Mouse (Mus musculus): ENCODE measurements around the gene Vps13a. TPM values are rescaled to one million over a fixed set of nuclear protein-coding genes. Genes with fewer than 3 reads are reported as not detected.
"Not testable (repeated sequence)": the region's sequence is repeated elsewhere in the genome, so short reads cannot be mapped to it uniquely, and the experiment has no call there.

Vps13a gene
- total RNA-seq, 2 experiments from 2014 or later, result 72.3 to 80.2 TPM

DNA sequence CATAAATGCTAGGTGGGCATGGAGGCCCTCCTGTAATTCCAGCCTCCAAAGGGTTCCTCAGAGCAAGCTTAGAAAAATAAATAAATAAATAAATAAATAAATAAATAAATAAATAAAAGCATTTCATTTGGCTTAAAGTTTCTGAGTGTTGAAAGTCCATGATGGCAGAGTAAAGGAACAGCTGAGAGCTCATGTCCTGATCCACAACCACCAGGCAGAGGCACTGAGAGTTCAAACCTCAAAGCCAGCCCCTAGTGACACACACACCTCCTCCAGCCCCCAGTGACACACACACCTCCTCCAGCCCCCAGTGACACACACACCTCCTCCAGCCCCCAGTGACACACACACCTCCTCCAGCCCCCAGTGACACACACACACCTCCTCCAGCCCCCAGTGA, 3.3 kb downstream of the Vps13a start:
- intact Hi-C loops (cut with DNase I), result not testable (repeated sequence)

DNA sequence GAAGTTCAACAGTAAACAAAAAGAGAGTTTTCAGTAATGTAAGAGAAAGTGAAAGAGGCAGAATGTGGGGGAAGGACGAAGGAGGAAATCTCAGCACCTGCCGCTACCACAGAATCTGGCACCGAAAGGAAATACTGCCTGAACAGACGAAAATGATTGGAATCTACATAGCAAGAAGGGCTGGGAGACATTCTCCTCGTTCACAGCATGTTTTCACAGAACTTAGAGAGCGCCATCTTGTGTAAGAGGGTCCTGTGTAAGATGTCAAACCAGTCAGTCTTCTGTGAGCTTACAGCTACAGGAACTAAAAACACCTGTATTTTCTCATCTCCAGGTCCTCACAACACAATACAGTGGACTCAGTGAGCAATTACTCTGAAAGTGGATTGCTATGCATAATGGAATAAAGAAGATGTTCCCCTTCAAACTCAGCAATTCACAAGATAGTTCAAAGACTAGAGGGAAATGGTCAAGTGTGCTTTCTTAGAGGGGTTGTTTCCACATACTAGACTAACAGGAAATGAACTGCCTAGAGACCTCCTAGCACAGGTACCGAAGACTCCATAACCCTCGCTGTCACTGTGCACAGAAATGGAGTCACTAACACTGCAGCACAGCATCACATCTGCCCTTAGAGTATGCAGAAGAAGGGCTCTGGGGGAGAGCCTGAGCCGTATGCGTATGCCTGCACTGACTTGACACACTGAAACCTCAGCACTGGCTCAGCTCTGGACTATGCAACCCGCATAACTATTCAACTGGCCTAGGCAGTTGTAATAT, 7.3 kb downstream of the Vps13a start:
- DNase-seq (ENCODE audit: low spot score in 2 of 2), result no peak
- intact Hi-C loops (cut with DNase I), result no loop called here

More for the DNA sequence above, 3.3 kb downstream of the Vps13a start:
- DNase-seq (ENCODE audit: low spot score in 2 of 2), result not testable (repeated sequence)

DNA sequence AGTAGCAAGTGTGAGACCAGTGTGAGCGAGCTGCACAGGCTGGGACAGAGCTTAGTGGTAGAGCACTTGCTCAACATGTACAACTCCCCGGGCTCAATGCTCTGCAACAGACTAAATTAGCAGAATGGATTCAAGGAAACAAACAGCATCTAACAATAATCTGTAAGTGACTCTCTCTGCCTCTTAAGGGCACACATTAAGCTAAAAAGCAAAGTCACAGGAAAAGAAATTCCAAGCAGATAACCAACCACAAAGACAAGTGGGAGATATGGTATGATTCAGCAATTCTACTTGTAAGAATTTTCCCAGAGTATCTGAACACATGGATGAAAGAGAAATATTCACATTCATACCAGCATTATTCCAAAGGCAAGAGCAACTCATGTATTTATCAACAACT, 13.3 kb downstream of the Vps13a start:
- no peak for DNase-seq (ENCODE audit: low spot score in 2 of 2)
- intact Hi-C loops (cut with DNase I), result no loop called here

DNA sequence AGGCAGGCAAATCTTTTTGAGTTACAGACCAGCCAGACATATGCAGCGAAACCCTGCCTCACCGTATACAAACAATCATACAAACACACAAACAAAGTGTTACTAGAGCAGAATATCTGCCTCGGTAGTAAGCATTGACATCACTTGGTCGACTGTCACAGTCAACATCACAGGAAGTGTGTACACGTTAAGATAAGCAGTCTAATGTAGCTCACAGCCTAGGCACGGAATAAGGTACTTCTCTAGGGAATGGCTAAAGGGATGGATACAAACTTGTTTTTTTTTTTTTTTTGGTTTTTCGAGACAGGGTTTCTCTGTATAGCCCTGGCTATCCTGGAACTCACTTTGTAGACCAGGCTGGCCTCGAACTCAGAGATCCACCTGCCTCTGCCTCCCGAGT, 23.3 kb downstream of the Vps13a start:
- DNase-seq (ENCODE audit: low spot score in 2 of 2); intact Hi-C loops (cut with DNase I): not testable (repeated sequence)

DNA sequence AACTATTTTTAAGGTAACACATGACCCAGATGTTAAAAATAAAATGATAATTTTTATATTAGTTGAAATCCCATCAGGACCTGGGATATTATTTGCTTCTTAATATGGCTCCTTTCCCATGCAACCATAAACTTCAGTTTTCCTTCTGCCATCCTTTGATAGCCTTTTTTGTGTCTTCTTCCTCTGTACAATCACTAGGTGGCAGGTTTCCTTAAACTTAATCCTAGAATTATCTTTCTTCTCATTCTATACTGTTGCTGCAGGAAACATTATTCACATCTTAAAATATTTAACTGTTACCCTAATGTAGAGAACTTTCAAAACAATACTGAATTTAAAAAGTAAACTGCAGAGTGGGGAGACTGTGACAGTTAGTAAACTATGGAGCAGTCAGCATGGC, 24.9 kb downstream of the Vps13a start:
- no peak for DNase-seq (ENCODE audit: low spot score in 2 of 2)
- intact Hi-C loops (cut with DNase I), result no loop called here

DNA sequence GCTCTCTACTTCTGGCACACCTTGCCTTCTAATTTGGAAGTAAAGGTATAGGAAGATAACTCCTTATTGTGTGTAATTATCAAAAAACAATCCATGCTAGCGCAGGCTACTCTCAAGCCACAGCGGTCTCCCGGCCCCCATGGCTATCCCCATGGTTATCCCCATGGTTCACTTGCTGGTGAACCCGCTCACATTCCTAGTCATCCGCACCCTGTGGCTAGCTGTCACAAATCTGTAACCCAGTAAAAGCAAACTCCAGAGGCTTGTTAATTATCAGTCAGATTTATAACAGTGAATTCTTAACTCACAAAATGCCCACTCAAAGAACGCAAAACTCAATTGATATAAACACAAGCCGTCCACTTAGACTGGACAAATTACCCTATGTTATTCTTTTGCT, 25.5 kb downstream of the Vps13a start:
- intact Hi-C loops (cut with DNase I), result no loop called here

DNA sequence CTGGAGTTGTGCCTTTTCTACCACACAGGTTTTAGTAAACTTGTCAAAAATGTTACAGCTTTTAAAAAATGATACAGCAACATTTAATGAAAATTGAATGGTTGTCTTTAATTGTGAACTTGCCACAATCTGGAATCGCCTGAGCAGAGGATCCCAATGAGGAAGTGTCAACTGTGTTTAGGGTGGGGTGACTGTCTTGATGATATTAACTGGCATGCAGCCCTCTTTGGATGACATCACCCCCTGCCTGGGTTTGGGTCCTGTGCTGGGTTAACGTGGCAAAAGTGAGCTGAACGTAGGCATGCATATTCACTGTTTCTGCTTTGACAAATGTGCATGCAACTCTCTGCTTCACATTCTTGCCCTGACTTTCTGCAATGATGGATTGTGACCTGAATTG, 27.6 kb downstream of the Vps13a start:
- no peak for DNase-seq (ENCODE audit: low spot score in 2 of 2)

More for the DNA sequence above, 25.5 kb downstream of the Vps13a start:
- no peak for DNase-seq (ENCODE audit: low spot score in 2 of 2)

DNA sequence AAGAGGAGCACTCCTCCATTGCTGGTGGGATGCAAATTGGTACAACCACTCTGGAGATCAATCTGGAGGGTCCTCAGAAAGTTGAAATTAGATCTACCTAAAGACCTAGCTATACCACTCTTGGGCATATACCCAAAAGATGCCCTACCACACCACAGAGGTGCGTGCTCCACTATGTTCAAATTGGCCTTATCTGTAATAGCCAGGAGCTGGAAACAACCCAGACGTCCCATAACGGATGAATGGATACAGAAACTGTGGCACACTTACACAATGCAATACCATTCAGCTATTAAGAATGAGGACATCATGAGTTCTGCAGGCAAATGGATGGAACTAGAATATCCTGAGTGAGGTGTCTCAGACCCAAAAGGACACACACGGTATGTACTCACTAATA, 43.9 kb downstream of the Vps13a start:
- intact Hi-C loops (cut with DNase I), result no loop called here
- no peak for DNase-seq (ENCODE audit: low spot score in 2 of 2)

More for the DNA sequence above, 27.6 kb downstream of the Vps13a start:
- intact Hi-C loops (cut with DNase I), result no loop called here

DNA sequence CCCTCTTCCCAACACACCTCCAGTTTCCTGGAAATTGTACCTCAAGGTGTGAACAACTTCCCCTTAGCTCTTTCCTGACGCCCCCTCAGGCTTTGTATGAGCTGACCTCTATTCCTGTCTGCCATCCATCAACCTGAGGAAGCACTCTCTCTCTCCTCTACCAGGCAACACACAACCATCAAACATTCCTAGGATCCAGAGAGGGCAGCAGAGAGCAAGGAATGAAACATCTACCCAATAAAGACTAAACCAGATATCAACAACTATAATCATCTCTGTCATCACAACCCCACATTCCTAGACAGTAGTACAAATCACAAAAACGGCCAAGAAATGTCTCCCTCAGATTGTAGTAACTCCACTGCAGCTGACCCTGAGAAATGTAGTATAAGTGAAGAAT, 52.0 kb downstream of the Vps13a start:
- intact Hi-C loops (cut with DNase I), result no loop called here
- no peak for DNase-seq (ENCODE audit: low spot score in 2 of 2)

DNA sequence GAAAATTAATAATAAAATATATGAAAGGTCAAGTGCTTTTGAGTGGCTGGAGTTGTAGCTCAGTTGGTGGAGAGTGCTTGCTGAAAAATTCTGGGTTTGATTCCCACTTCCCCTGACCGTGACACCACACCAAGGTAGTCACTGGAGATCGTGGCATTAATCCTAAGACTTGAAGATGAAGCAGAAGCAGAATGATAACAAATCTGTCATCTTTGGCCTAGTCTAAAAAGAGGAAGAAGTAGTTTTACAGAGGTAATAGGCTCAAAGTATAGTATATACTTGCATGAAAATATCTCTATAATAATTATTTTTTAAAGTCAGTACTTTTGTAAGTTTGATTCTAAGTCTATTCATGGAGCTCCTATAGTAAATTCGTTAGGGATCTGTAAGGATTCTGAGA, 65.5 kb downstream of the Vps13a start:
- intact Hi-C loops (cut with DNase I), result no loop called here

DNA sequence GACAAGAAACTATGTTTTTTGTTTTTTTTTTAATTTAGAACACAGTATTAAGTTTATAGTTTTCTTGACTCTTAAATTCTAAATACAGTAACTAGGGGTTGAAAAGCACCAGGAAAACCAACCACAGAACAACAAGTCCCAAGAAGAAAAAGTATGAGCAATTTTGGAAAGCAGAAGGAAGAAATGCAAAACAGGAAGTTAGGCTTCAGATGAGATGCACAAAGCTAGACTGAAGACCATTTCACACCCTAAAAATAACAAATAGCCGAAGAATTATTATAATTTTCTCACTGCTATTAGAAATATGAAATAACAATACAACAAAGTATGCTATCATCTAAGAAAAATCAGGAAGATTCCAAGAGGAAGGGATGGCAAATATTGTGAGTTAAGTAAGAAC, 78.9 kb downstream of the Vps13a start:
- intact Hi-C loops (cut with DNase I), result no loop called here
- no peak for DNase-seq (ENCODE audit: low spot score in 2 of 2)

More for the DNA sequence above, 65.5 kb downstream of the Vps13a start:
- DNase-seq (ENCODE audit: low spot score in 2 of 2), result no peak

DNA sequence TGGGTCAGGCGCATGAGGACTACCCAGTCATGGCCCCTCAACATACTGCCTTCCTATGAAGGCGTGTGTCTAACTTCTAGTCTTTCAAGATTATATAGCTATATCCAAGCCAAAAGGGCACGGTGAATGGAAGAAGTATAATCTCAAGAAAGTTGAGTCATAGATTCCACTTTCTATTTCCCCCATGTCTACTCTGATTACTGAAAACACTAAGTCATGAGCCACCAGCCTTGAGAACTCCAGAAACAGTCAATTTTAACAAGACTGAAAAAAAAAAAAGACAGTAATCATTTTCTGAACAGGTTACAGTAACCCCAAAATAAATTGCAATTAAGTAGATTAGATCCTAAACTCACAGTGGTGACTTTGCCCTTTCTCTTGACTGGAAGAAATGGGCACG, 95.8 kb downstream of the Vps13a start:
- intact Hi-C loops (cut with DNase I), result no loop called here

DNA sequence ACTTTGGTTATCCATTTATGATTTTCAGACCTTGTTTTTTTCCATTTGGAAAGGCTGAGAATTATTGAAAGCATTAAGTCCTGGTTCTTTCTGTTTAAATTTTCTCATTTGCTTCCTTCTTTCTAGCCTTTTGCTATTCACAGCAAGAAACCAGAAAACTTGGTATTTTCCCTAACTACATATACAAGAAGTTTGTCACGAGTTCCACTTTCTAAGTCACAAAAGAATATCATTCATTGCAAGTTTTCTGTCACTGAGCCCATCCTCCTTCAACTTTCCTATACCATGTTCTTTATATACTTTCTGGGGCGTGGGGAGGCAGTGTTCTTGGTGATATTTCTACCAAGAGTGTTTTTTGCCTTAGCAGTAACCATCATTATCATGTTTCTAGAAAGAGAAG, 96.5 kb downstream of the Vps13a start:
- DNase-seq (ENCODE audit: low spot score in 2 of 2), result no peak
- intact Hi-C loops (cut with DNase I), result no loop called here

More for the DNA sequence above, 95.8 kb downstream of the Vps13a start:
- DNase-seq (ENCODE audit: low spot score in 2 of 2), result no peak

DNA sequence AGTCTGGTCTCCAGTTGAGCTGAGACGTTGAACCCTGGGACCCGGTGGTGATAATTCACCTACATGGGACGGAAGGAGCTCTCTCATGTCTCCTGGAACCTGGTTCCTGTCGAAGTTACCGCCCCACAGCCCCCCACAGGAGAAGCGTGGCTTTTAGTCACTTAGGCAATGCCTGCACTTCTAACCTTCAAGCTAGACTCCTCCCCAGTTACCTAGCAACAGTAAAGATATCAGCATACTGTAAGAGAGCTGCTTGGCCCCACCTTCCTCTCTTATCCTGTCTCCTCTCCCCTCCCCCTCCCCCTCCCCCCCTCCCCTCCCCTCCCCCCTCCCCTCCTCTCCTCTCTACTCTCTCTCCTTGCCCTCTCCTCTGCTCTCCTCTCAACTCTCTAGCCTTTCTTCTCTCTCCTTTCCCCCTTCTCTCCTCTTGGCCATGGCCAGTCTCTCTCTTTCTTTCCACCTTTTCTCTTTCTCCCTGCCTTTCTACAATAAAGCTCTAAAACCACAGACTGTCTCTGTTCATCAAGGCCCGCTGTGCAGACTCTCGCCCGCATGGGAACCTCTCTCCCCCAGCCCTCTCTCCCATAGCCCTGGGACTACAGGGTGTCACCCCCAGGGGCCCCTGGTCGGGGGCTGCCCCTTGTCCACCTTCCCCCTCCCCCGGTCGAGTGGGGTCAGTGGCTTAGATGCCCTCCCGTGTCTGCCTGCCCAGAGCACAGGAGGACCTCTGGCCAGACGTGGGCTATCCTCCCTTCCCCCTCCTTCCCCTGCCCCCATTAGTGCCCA, 154.9 kb downstream of the Vps13a start:
- DNase-seq (ENCODE audit: low spot score in 2 of 2), result no peak
- intact Hi-C loops (cut with DNase I), result no loop called here

DNA sequence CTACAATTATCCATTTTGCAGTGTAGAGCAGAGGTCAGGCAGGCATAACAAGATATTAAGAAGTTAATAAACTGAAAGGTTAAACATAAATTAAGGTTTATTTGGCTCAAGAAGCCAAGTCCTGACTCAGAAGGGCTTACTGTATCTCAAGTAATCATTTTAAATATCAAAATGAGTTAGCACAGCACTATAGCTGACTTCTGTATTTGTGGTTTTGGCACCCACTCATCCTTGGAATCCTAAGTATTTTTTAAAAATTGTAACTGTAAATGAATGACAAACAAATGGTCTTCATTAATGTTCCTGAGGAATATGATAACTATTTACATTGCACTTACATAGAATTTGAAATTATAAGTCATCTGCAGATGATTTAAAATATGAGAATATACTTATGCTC, 155.7 kb downstream of the Vps13a start:
- intact Hi-C loops (cut with DNase I), result no loop called here
- no peak for DNase-seq (ENCODE audit: low spot score in 2 of 2)

DNA sequence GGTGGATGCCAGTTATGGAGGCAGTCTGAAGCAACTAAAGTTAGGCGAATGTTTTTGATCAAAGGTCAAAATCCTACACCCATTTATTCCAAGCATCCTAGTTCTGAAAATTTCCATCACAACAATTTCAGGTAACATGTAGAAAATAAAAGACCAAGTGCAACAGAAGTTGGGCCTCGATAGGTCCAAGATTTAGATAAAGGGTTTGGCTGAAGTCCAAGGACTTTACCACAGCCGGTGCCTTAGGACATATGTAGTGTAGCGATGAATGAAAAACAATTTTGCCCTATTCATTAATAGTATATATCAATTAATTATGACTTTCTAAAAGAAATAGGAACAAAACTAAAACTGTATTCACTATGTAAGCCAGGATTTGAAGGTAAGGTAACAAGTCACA, 157.6 kb downstream of the Vps13a start:
- no peak for DNase-seq (ENCODE audit: low spot score in 2 of 2)
- intact Hi-C loops (cut with DNase I), result no loop called here

DNA sequence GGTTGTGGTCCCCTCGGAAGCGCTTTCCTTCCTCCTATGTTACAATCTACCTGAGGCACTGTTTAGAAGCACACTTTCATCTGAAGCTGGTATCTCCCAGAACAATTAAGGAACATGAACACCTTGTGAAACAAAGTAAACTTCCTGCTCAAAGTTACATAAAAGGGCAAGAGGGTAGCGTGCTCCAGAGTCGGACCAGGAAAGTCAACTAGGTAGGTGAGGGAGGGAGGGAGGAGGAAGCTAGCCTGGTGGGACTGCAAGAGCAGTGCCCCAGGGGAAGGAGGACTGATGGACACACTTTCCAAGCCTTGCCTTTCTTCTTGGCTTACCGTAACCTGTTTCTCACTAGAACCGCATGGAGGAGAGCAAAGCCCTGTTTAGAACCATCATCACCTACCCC, 173.1 kb downstream of the Vps13a start:
- DNase-seq (ENCODE audit: low spot score in 2 of 2), result no peak
- intact Hi-C loops (cut with DNase I), result no loop called here

DNA sequence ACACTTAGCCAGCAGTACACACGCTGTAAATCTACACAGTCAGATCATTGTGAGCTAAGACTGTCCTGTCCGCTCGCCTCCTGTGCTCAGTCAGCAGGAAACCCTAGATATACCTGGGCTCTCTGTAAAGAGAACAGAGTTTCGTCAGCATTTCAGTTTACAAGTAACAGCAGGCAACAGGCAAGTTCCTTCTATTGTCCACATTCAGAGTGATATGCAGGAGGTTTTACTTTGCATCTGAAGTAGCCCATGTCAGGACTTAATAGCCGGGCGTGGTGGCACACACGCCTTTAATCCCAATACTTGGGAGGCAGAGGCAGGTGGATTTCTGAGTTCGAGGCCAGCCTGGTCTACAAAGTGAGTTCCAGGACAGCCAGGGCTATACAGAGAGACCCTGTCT, 178.7 kb downstream of the Vps13a start:
- DNase-seq (ENCODE audit: low spot score in 2 of 2), result no peak
- intact Hi-C loops (cut with DNase I), result no loop called here

DNA sequence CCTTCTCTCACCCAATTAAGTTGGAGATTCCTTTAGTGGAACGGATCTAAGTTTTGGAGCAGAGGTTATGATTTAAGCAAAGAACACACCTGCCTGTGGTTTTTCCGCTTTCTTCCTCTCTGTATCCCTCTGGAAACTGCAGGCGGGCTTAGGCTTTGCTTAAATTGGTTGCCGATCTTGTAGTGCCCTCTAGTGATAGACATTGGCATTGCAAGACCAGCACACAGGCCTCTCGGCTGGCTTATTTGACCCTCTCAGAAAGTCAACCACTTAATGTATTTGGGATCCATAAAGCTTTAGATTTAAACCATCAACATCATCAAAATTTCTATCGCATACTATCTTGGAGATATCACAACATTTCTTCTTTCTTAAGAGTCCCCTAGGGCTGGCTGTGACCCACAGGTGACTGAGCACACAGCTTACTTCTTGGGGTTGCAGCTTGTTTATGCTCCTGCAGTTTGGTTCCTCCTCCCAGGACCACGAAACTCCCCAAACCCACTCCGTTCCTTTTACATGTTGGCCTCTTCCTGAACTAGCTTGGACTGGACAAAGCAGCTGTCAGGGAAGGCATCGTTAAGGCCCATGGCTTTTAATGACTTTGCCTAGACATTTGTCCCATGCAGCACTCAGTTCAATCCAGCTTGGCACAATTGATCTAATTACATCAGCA, 181.3 kb downstream of the Vps13a start:
- peak; percentile 85 to 87 for DNase-seq (ENCODE audit: low spot score in 2 of 2)

DNA sequence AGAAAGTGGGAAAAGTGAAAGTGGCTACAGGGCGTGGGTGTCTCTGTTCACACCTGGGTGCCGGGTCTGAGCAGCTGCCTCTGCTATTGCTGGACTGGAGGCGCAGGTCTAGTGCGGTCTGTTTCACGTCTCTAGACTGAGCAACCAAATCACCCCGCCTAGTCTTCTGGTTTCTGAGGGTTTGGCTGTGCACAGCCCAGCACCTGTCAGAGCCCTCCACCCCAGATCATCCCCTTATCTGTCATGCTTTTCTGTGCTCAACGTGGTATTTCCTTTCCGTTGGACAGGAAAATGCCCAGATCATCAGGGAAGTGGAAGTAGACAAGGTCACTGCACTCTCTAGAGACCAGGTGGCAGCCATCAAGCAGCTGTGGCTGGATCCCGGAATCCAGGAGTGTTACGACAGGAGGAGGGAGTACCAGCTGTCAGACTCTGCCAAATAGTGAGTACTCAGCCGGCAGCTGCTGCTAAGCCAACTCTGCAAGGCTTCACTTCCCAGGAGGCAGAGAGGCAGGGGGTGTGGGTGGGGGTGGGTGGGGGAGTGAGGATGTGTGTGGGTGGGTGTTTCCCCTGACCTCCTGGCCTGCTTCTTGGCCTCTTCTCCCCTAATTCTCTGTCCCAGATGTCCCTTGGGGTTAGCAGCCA, 182.0 kb downstream of the Vps13a start:
- no peak for DNase-seq (ENCODE audit: low spot score in 2 of 2)
- intact Hi-C loops (cut with DNase I), result loop anchor here (1.0 to 5.0 kb wide), 4 partner anchors 161 to 600 kb away; partner anchors contain the start of gene Gna14

More for the DNA sequence above, 181.3 kb downstream of the Vps13a start:
- intact Hi-C loops (cut with DNase I), result loop anchor here (1.0 to 5.0 kb wide), 4 partner anchors 162 to 601 kb away; partner anchors contain the start of gene Gna14
